Mouse (Mus musculus) CD4-positive, CD25-positive, alpha-beta regulatory T cell (primary cell): Measurements from ENCODE around the gene 4931428F04Rik. TPM values are rescaled to one million over a fixed set of nuclear protein-coding genes. Genes with fewer than 3 reads are reported as not detected.

ENCODE experiments used
- polyA plus RNA-seq: library from polyadenylated mRNA; unstranded; fragments of 100-300 nt; shearing (Covaris generic); gene quantifications from one replicate; pipeline ENCODE4 v1.2.1, GENCODE M21; 2017

4931428F04Rik gene
- polyA plus RNA-seq: 1.3 TPM

GRCm38 (mm10) chr8:105289805-105290460 lies at the start of gene 4931428F04Rik:
Gene 4931428F04Rik, minus strand, starts transcription at chr8:105289864.

GRCm38 (mm10) chr8:105326141-105326672 lies 36.5 kb upstream of the 4931428F04Rik start, which contains the start of the genes Lrrc29 and Tmem208:
Gene Lrrc29, minus strand, starts transcription at chr8:105326278.
Gene Tmem208, plus strand, starts transcription at chr8:105326354.

GRCm38 (mm10) chr8:105305211-105306145 lies 15.8 kb upstream of the 4931428F04Rik start, which contains the start of gene Elmo3:
Gene Elmo3, plus strand, starts transcription at chr8:105305601.

GRCm38 (mm10) chr8:105297511-105298192 lies 8.0 kb upstream of the 4931428F04Rik start, which contains the start of gene E2f4:
Gene E2f4, plus strand, starts transcription at chr8:105297663.

GRCm38 (mm10) chr8:105295895-105296573 lies 6.4 kb upstream of the 4931428F04Rik start, which contains the start of gene Exoc3l:
Gene Exoc3l, minus strand, starts transcription at chr8:105296101.

GRCm38 (mm10) chr8:105275840-105276239 lies 13.8 kb downstream of the 4931428F04Rik start, which contains the start of gene Nol3:
Gene Nol3, plus strand, starts transcription at chr8:105276140.

GRCm38 (mm10) chr8:105269461-105269947 lies 20.2 kb downstream of the 4931428F04Rik start, which contains the start of gene Hsf4:
Gene Hsf4, plus strand, starts transcription at chr8:105269801.

GRCm38 (mm10) chr8:105264024-105264982 lies 25.4 kb downstream of the 4931428F04Rik start, which contains the start of the genes Tradd and Fbxl8:
Gene Tradd, minus strand, starts transcription at chr8:105264609.
Gene Fbxl8, plus strand, starts transcription at chr8:105264648.

GRCm38 (mm10) chr8:105254966-105255350 lies 34.7 kb downstream of the 4931428F04Rik start, which contains the start of gene B3gnt9:
Gene B3gnt9, minus strand, starts transcription at chr8:105255153.

Other genes starting within 250 kb of the 4931428F04Rik start
- not detected for gene Ces3a, start 241.3 kb downstream of the 4931428F04Rik start, polyA plus RNA-seq
- not detected for gene Ces3b, start 206.1 kb downstream of the 4931428F04Rik start, polyA plus RNA-seq
- gene Ces4a, start 158.1 kb downstream of the 4931428F04Rik start, polyA plus RNA-seq: not detected
- gene Cbfb, start 119.2 kb downstream of the 4931428F04Rik start, polyA plus RNA-seq: 118 TPM
- gene D230025D16Rik, start 64.7 kb downstream of the 4931428F04Rik start, polyA plus RNA-seq: 27.3 TPM
- gene B3gnt9, start 34.7 kb downstream of the 4931428F04Rik start, polyA plus RNA-seq: 0.92 TPM
- gene Tradd, start 25.3 kb downstream of the 4931428F04Rik start, polyA plus RNA-seq: 80.1 TPM
- 21.7 TPM for gene Fbxl8, start 25.2 kb downstream of the 4931428F04Rik start, polyA plus RNA-seq
- 0.80 TPM for gene Hsf4, start 20.1 kb downstream of the 4931428F04Rik start, polyA plus RNA-seq
- gene Nol3, start 13.7 kb downstream of the 4931428F04Rik start, polyA plus RNA-seq: not detected
- 1.5 TPM for gene Exoc3l, start 6.2 kb upstream of the 4931428F04Rik start, polyA plus RNA-seq
- gene E2f4, start 7.8 kb upstream of the 4931428F04Rik start, polyA plus RNA-seq: 168 TPM
- 9.4 TPM for gene Elmo3, start 15.7 kb upstream of the 4931428F04Rik start, polyA plus RNA-seq
- gene Lrrc29, start 36.4 kb upstream of the 4931428F04Rik start, polyA plus RNA-seq: 4.7 TPM
- 127 TPM for gene Tmem208, start 36.5 kb upstream of the 4931428F04Rik start, polyA plus RNA-seq
- 1.7 TPM for gene Fhod1, start 58.1 kb upstream of the 4931428F04Rik start, polyA plus RNA-seq
- 0.91 TPM for gene Slc9a5, start 59.0 kb upstream of the 4931428F04Rik start, polyA plus RNA-seq
- gene Plekhg4, start 83.4 kb upstream of the 4931428F04Rik start, polyA plus RNA-seq: not detected
- 0.10 TPM for gene Kctd19, start 123.6 kb upstream of the 4931428F04Rik start, polyA plus RNA-seq
- not detected for gene Lrrc36, start 123.7 kb upstream of the 4931428F04Rik start, polyA plus RNA-seq
- gene Tppp3, start 181.7 kb upstream of the 4931428F04Rik start, polyA plus RNA-seq: 0.35 TPM
- gene Zdhhc1, start 207.0 kb upstream of the 4931428F04Rik start, polyA plus RNA-seq: 5.9 TPM
- gene Hsd11b2, start 228.9 kb upstream of the 4931428F04Rik start, polyA plus RNA-seq: not detected